ENCODE assay signal across 8 mouse cellular contexts in the genomic region with DNA sequence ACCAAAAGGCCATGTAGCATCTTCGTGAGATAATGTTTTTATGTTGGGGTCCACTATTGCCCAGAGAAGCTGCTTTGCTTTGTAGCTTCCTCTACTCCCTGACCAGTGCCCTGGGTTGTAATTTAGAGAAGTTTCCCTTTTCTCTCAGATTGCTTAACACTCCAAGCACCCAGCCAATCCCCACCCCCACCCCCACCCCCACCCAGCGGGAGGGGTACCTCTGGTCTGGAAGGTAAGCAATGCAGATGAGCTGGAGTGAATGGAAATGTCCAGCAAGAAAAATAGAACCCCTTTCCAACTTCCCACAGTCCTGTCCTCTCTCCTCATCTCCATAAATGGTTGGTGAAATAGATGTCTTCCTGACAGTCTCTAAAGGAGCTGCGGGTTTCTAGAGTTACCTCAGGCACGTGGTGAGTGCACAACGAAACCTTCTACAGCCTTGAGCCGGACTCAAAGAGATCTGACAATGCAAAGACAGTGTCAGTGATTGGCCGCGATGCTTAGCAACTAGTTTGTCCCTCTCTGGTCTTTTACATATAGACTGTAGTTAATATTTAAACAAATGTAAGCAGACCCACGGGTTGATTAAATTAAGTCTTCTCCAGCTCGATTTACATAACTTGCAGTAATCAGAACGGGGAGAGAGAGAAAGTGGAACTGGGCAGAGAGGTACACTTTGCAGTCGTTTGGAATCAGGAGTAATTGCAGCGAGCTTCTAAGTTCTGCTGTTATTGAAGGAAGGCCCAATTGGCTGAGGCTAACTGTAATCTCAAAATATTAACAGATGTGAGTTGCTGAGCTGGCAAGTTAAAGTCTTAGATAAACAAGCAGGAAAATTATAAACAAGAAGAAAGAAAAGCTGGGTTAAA.
DNase-seq lines count a peak whose midpoint lies in the region; ATAC-seq and TF ChIP-seq lines count a peak whose summit lies in the region.

No protein-coding gene starts in this region.

- peak overlapping the region; percentile 66 for H3K4me2 ChIP-seq in lung, postnatal 0 days (replicated peaks; ENCODE audit: low read depth, low read length)
- H3K4me2 ChIP-seq in hindbrain, embryonic 13.5 days, result peak overlapping the region; percentile 70
- peak overlapping the region; percentile 60 for H3K4me2 ChIP-seq in stomach, embryonic 15.5 days

- H3K4me3 ChIP-seq in lung, postnatal 0 days (ENCODE audit: low read depth, low read length), result 0 out of 2 replicates have a peak overlapping the region, but pooled peaks have one; percentile 1
- H3K4me3 ChIP-seq in hindbrain, embryonic 13.5 days, result no peak overlapping the region
- peak overlapping the region; percentile 35; the same call in 1 of the 2 replicates for H3K4me3 ChIP-seq in stomach, embryonic 15.5 days (replicated peaks)

- H3K27ac ChIP-seq in lung, postnatal 0 days (ENCODE audit: low read length), result peak overlapping the region; percentile 27; the same call in 1 of the 2 replicates
- no peak overlapping the region for H3K27ac ChIP-seq in hindbrain, embryonic 13.5 days
- peak overlapping the region; percentile 66 for H3K27ac ChIP-seq in stomach, embryonic 15.5 days

- peak; percentile 43 for ATAC-seq in lung, postnatal 0 days
- no peak for ATAC-seq in hindbrain, embryonic 13.5 days (ENCODE audit: low FRiP score)
- peak; percentile 67 for ATAC-seq in stomach, embryonic 15.5 days (ENCODE audit: insufficient read depth, low FRiP score, low read depth)

- H3K36me3 ChIP-seq in lung, postnatal 0 days (ENCODE audit: insufficient read depth, low read length), result no peaks in the 10 kb centered on the region
- no peaks in the 10 kb centered on the region for H3K36me3 ChIP-seq in hindbrain, embryonic 13.5 days
- no peaks in the 10 kb centered on the region for H3K36me3 ChIP-seq in stomach, embryonic 15.5 days

- TF ChIP-seq EP300 in lung, postnatal 0 days (IDR thresholded peaks at IDR 0.05), result no peak

- no peaks in the 10 kb centered on the region for H3K27me3 ChIP-seq in lung, postnatal 0 days (replicated peaks; ENCODE audit: insufficient read depth, low read length)
- peaks cover 26% of the 10 kb centered on the region for H3K27me3 ChIP-seq in hindbrain, embryonic 13.5 days
- no peaks in the 10 kb centered on the region for H3K27me3 ChIP-seq in stomach, embryonic 15.5 days (replicated peaks)

- peaks cover 11% of the 10 kb centered on the region; the same call in 1 of the 2 replicates for H3K4me1 ChIP-seq in lung, postnatal 0 days (ENCODE audit: insufficient read depth, low read depth, low read length)
- peaks cover 20% of the 10 kb centered on the region for H3K4me1 ChIP-seq in hindbrain, embryonic 13.5 days (replicated peaks)
- peaks cover 18% of the 10 kb centered on the region for H3K4me1 ChIP-seq in stomach, embryonic 15.5 days

- 8% methylated on average over 13 of the region's 13 CpGs for WGBS in lung, postnatal 0 days
- 10% methylated on average over 13 of the region's 13 CpGs for WGBS in hindbrain, embryonic 13.5 days
- WGBS in stomach, embryonic 15.5 days, result 7% methylated on average over 13 of the region's 13 CpGs

- DNase-seq in lung, postnatal 0 days (ENCODE audit: low spot score), result peak; percentile 47
- DNase-seq in lung, postnatal 25 days (ENCODE audit: low spot score), result no peak
- DNase-seq in liver, result peak; percentile 49
- no peak for DNase-seq in spleen, postnatal 36 days (ENCODE audit: low spot score in 2 of 2)
- DNase-seq in urinary bladder, postnatal 14 days (ENCODE audit: low spot score), result no peak
- DNase-seq in thymus, postnatal 36 days, result no peak

- H3K9ac ChIP-seq in lung, postnatal 0 days (replicated peaks; ENCODE audit: low read depth), result no peak overlapping the region
- H3K9ac ChIP-seq in hindbrain, embryonic 13.5 days, result no peak overlapping the region
- H3K9ac ChIP-seq in stomach, embryonic 15.5 days, result no peak overlapping the region

- H3K9me3 ChIP-seq in lung, postnatal 0 days (ENCODE audit: low read length), result no peaks in the 10 kb centered on the region
- no peaks in the 10 kb centered on the region for H3K9me3 ChIP-seq in hindbrain, embryonic 13.5 days
- H3K9me3 ChIP-seq in stomach, embryonic 15.5 days, result no peaks in the 10 kb centered on the region

- no peak for TF ChIP-seq CTCF in lung, postnatal 0 days (IDR thresholded peaks at IDR 0.05)

Comparison
In these comparisons a context has a peak if more than half of its experiments do, and no peak if none do; other contexts are left out.
1. DNase-seq: peak in lung, postnatal 0 days (single experiment) and liver (single experiment); none in lung, postnatal 25 days (single experiment), spleen, postnatal 36 days (0 of 2), urinary bladder, postnatal 14 days (single experiment) and thymus, postnatal 36 days (0 of 2).
2. Peak in every context shown above with its lines, with median percentiles within 50 percentile points of each other: H3K4me2 ChIP-seq.